Mouse (Mus musculus): ENCODE results near the gene Thoc3. TPM values are rescaled to one million over a fixed set of nuclear protein-coding genes. Genes with fewer than 3 reads are reported as not detected.

The Thoc3 gene
- total and polyA plus RNA-seq, 3 experiments: 73.4 to 186 (median 76.5) TPM

DNA sequence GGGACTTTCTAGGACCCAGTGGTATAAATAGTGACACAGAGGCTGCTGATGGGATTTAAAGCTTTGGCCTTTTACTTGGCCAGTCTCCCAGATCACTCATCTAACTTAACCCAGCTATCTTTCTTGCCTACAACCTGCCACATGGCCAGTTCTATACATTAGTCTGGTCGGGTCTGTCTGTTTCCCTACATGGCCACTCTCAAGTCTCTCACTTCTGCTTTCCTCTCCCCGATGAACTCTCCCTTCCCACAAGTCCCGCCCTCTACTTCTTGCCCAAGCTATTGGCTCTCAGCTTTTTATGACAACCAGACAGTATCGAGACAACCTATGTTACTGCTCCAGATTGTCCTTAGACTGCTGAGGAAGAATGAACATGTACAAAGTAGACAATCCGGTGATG lies 7.1 kb upstream of the Thoc3 start:
- H3K4me1 ChIP-seq (ENCODE audit: insufficient read depth, low read depth, low read length): peaks cover 6% of the 10 kb centered on the region; the same call in 1 of the 2 replicates
- TF ChIP-seq CTCF (IDR thresholded peaks at IDR 0.05; ENCODE audit: low read depth, low read length): no peak
- TF ChIP-seq GATA1 (IDR thresholded peaks at IDR 0.05; ENCODE audit: borderline replicate concordance, low read length): no peak
- no peak for TF ChIP-seq GATA2 (IDR thresholded peaks at IDR 0.05; ENCODE audit: borderline replicate concordance, low read depth, low read length)
- no peak for TF ChIP-seq POLR2AphosphoS5 (IDR thresholded peaks at IDR 0.05; ENCODE audit: insufficient replicate concordance, low read depth, low read length)
- no peak for TF ChIP-seq TAL1 (conservative IDR thresholded peaks at IDR 0.05; ENCODE audit: low read depth, low read length)
- ATAC-seq (ENCODE audit: extremely low read depth, insufficient number of reproducible peaks, low FRiP score, poor library complexity, severe bottlenecking): peak; percentile 34; the same call in 1 of the 2 replicates
- H3K27me3 ChIP-seq (ENCODE audit: insufficient read depth, low read length): peaks cover 40% of the 10 kb centered on the region
- DNase-seq (ENCODE audit: low spot score): peak; percentile 8
- no peak overlapping the region for H3K4me3 ChIP-seq (ENCODE audit: low read depth, low read length)
- H3K36me3 ChIP-seq (replicated peaks): no peaks in the 10 kb centered on the region
- H3K9me3 ChIP-seq (replicated peaks): no peaks in the 10 kb centered on the region

DNA sequence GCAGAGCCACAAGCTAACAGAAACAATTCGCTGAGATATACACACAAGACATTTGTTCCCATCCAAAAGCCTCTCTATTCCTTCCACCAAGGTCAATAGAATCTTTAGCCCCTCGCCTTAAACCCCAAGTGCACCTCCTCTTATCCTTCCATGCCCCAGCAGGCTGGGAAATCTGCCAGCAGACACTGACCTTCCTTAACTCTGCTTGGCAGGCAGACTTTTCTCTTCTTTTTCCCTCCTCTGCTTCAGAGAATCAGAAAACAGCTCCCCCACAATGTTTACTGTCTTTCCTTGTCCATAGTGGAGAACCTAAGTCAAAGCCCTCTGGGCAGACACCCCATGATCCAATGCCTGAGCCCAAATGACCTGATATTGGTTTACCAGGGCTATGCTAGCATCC lies 6.3 kb upstream of the Thoc3 start:
- H3K4me1 ChIP-seq (ENCODE audit: insufficient read depth, low read depth, low read length): peaks cover 6% of the 10 kb centered on the region; the same call in 1 of the 2 replicates
- H3K27me3 ChIP-seq (ENCODE audit: insufficient read depth, low read length): peaks cover 38% of the 10 kb centered on the region
- H3K4me3 ChIP-seq (ENCODE audit: low read depth, low read length): no peak overlapping the region
- DNase-seq (ENCODE audit: low spot score) (no peak), ATAC-seq (ENCODE audit: extremely low read depth, insufficient number of reproducible peaks, low FRiP score, poor library complexity, severe bottlenecking) (no peak)
- H3K9me3 ChIP-seq (replicated peaks): no peaks in the 10 kb centered on the region
- no peaks in the 10 kb centered on the region for H3K36me3 ChIP-seq (replicated peaks)
- TF ChIP-seq POLR2AphosphoS5 (IDR thresholded peaks at IDR 0.05; ENCODE audit: insufficient replicate concordance, low read depth, low read length) (no peak), GATA1 (IDR thresholded peaks at IDR 0.05; ENCODE audit: borderline replicate concordance, low read length) (no peak), TAL1 (conservative IDR thresholded peaks at IDR 0.05; ENCODE audit: low read depth, low read length) (no peak), GATA2 (IDR thresholded peaks at IDR 0.05; ENCODE audit: borderline replicate concordance, low read depth, low read length) (no peak), CTCF (IDR thresholded peaks at IDR 0.05; ENCODE audit: low read depth, low read length) (no peak)

DNA sequence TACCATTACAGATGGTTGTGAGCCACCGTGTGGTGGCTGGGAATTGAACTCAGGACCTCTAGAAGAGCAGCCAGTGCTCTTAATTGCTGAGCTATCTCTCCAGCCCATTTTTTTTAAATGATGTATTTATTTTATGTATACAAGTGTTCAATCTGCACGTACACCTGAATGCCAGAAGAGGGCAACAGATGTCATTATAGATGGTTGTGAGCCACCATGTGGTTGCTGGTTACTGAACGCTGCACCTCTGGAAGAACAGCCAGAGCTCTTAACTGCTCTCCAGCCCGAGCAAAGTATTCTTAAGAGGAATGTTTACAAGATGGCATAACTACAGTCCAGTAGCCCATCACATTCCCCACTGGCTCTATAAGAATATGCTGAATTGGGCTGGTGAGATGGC lies 3.3 kb upstream of the Thoc3 start:
- Histone ChIP-seq H3K27me3 (ENCODE audit: insufficient read depth, low read length) (peaks cover 15% of the 10 kb centered on the region), H3K9me3 (replicated peaks) (no peaks in the 10 kb centered on the region), H3K4me1 (ENCODE audit: insufficient read depth, low read depth, low read length) (peaks cover 17% of the 10 kb centered on the region), H3K36me3 (replicated peaks) (peaks cover 8% of the 10 kb centered on the region), H3K4me3 (ENCODE audit: low read depth, low read length) (no peak overlapping the region)
- DNase-seq (ENCODE audit: low spot score) (no peak), ATAC-seq (ENCODE audit: extremely low read depth, insufficient number of reproducible peaks, low FRiP score, poor library complexity, severe bottlenecking) (no peak)
- no peak for TF ChIP-seq POLR2AphosphoS5 (IDR thresholded peaks at IDR 0.05; ENCODE audit: insufficient replicate concordance, low read depth, low read length)
- no peak for TF ChIP-seq GATA1 (IDR thresholded peaks at IDR 0.05; ENCODE audit: borderline replicate concordance, low read length)
- no peak for TF ChIP-seq GATA2 (IDR thresholded peaks at IDR 0.05; ENCODE audit: borderline replicate concordance, low read depth, low read length)
- no peak for TF ChIP-seq CTCF (IDR thresholded peaks at IDR 0.05; ENCODE audit: low read depth, low read length)
- no peak for TF ChIP-seq TAL1 (conservative IDR thresholded peaks at IDR 0.05; ENCODE audit: low read depth, low read length)

DNA sequence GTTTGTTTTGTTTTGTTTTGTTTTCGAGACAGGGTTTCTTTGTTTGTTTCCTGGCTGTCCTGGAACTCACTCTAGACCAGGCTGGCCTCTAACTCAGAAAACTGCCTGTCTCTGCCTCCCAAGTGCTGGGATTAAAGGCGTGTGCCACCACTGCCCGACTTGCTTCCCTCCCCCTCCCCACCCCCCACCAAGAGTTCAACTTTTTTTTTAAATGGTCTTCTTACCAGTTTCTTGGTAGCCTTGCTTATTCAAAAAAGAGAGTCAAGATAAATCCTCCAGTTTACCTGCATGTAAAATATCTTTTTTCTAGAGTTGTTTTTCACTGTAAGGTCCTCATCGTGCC lies 334 bp upstream of the Thoc3 start:
- peak overlapping the region; percentile 100 for H3K4me3 ChIP-seq (ENCODE audit: low read depth, low read length)
- ATAC-seq (ENCODE audit: extremely low read depth, insufficient number of reproducible peaks, low FRiP score, poor library complexity, severe bottlenecking) (no peak), DNase-seq (ENCODE audit: low spot score) (no peak)
- H3K36me3 ChIP-seq (replicated peaks): peaks cover 38% of the 10 kb centered on the region
- peaks cover 12% of the 10 kb centered on the region for H3K9me3 ChIP-seq (replicated peaks)
- TF ChIP-seq TAL1 (conservative IDR thresholded peaks at IDR 0.05; ENCODE audit: low read depth, low read length) (no peak), GATA1 (IDR thresholded peaks at IDR 0.05; ENCODE audit: borderline replicate concordance, low read length) (no peak), GATA2 (IDR thresholded peaks at IDR 0.05; ENCODE audit: borderline replicate concordance, low read depth, low read length) (no peak), POLR2AphosphoS5 (IDR thresholded peaks at IDR 0.05; ENCODE audit: insufficient replicate concordance, low read depth, low read length) (no peak)
- peaks cover 5% of the 10 kb centered on the region for H3K27me3 ChIP-seq (ENCODE audit: insufficient read depth, low read length)
- peaks cover 16% of the 10 kb centered on the region for H3K4me1 ChIP-seq (ENCODE audit: insufficient read depth, low read depth, low read length)

DNA sequence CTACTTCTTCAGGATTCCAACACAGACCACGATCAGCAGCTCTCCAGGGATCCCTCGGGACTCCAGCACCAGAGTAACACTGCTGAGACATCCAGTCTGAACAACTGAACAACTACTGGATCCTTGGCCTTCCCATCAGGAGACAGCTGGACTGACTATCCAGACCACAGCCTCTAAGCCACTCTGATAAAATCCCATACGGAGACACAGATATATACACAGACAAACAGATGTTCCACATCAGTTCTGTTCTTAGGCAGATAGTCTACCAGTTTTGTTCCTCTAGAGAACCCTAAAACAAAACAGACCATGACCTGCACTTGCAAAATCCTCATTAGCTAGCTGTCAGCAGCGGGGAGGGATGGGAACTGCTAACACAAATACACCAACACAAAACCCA lies 9.4 kb downstream of the Thoc3 start:
- Histone ChIP-seq H3K36me3 (replicated peaks) (peaks cover 100% of the 10 kb centered on the region), H3K9me3 (replicated peaks) (peaks cover 6% of the 10 kb centered on the region), H3K4me1 (ENCODE audit: insufficient read depth, low read depth, low read length) (peaks cover 6% of the 10 kb centered on the region), H3K4me3 (ENCODE audit: low read depth, low read length) (no peak overlapping the region), H3K27me3 (ENCODE audit: insufficient read depth, low read length) (no peaks in the 10 kb centered on the region)
- ATAC-seq (ENCODE audit: extremely low read depth, insufficient number of reproducible peaks, low FRiP score, poor library complexity, severe bottlenecking) (no peak), DNase-seq (ENCODE audit: low spot score) (no peak)
- TF ChIP-seq GATA2 (IDR thresholded peaks at IDR 0.05; ENCODE audit: borderline replicate concordance, low read depth, low read length) (no peak), CTCF (IDR thresholded peaks at IDR 0.05; ENCODE audit: low read depth, low read length) (no peak), TAL1 (conservative IDR thresholded peaks at IDR 0.05; ENCODE audit: low read depth, low read length) (no peak), GATA1 (IDR thresholded peaks at IDR 0.05; ENCODE audit: borderline replicate concordance, low read length) (no peak)

DNA sequence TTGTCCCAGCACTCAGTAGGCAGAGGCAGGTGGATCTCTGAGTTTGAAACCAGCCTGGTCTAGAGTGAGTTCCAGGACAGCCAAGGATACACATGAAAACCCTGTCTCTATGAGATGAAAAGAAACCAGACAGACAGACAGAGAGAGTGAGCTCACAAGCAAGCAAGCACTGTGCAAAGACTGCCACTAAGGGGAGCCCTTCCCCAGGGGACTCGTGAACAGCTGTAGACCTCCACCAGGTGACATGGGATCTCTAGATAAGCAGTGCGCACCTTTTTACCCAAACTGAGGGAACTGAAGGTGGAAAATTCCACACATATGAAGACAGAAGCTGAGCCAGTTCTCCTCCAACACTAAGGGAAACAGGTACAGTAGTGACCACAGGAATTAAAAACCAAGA lies 11.6 kb downstream of the Thoc3 start:
- Histone ChIP-seq H3K4me1 (ENCODE audit: insufficient read depth, low read depth, low read length) (peaks cover 6% of the 10 kb centered on the region), H3K36me3 (replicated peaks) (peaks cover 92% of the 10 kb centered on the region), H3K4me3 (ENCODE audit: low read depth, low read length) (no peak overlapping the region), H3K27me3 (ENCODE audit: insufficient read depth, low read length) (no peaks in the 10 kb centered on the region), H3K9me3 (replicated peaks) (no peaks in the 10 kb centered on the region)
- TF ChIP-seq CTCF (IDR thresholded peaks at IDR 0.05; ENCODE audit: low read depth, low read length) (peak; percentile 23; the same call in 1 of the 2 replicates), POLR2AphosphoS5 (IDR thresholded peaks at IDR 0.05; ENCODE audit: insufficient replicate concordance, low read depth, low read length) (no peak), GATA1 (IDR thresholded peaks at IDR 0.05; ENCODE audit: borderline replicate concordance, low read length) (no peak), TAL1 (conservative IDR thresholded peaks at IDR 0.05; ENCODE audit: low read depth, low read length) (no peak), GATA2 (IDR thresholded peaks at IDR 0.05; ENCODE audit: borderline replicate concordance, low read depth, low read length) (no peak)
- ATAC-seq (ENCODE audit: extremely low read depth, insufficient number of reproducible peaks, low FRiP score, poor library complexity, severe bottlenecking) (no peak), DNase-seq (ENCODE audit: low spot score) (no peak)

Data from G1E (cell line).